Mouse (Mus musculus): ENCODE measurements around the gene Rrm2.

GRCm38 (mm10) chr12:24715268-24715896 is 7.3 kb downstream of the Rrm2 start:
- TF ChIP-seq POLR2A (IDR thresholded peaks at IDR 0.05; ENCODE audit: extremely low read depth, insufficient read depth, low read length) (no peak), CTCF (IDR thresholded peaks at IDR 0.05; ENCODE audit: low read depth, low read length) (no peak)
